Comparison of ENCODE assay signal across 30 mouse cellular contexts in genomic region chr1:172657266-172657665, GRCm38 (mm10). TPM values are rescaled to one million over a fixed set of nuclear protein-coding genes. Genes with fewer than 3 reads are reported as not detected.
A peak's percentile ranks its signal among the peaks of the same experiment; 100 is the strongest.
DNase-seq lines count a peak whose midpoint lies in the region; ATAC-seq and TF ChIP-seq lines count a peak whose summit lies in the region.
"Had no signal": no experiment of that assay in that cellular context is flagged by ENCODE, and none has a peak within 500 bp of the region (broad histone marks: within the 10 kb centered on the region; RNA-seq: fewer than 3 reads in every experiment).

No protein-coding gene starts in this region.

- TF ChIP-seq CTCF in CH12.LX (conservative IDR thresholded peaks at IDR 0.05 in 1 of 2, IDR thresholded peaks at IDR 0.05 in 1 of 2; ENCODE audit: low read depth in 2 of 2, low read length in 2 of 2), result no peak
- TF ChIP-seq CTCF in stomach, postnatal 0 days (IDR thresholded peaks at IDR 0.05; ENCODE audit: low read depth), result no peak

- 80% methylated on average over 3 of the region's 3 CpGs for WGBS in stomach, postnatal 0 days

- no peak overlapping the region for H3K9ac ChIP-seq in CH12.LX (ENCODE audit: insufficient read depth, low read depth)
- H3K9ac ChIP-seq in stomach, postnatal 0 days (ENCODE audit: low read length), result no peak overlapping the region
- H3K9ac ChIP-seq: embryonic facial prominence, embryonic 13.5 days; embryonic facial prominence, embryonic 15.5 days; forebrain, embryonic 12.5 days had no signal

- no peak for TF ChIP-seq RAD21 in CH12.LX (IDR thresholded peaks at IDR 0.05; ENCODE audit: low read depth, low read length)

- H3K4me2 ChIP-seq in CH12.LX (ENCODE audit: insufficient read depth, low read depth, poor library complexity, severe bottlenecking), result peak overlapping the region; percentile 55
- H3K4me2 ChIP-seq in stomach, postnatal 0 days (replicated peaks; ENCODE audit: low read depth), result no peak overlapping the region
- H3K4me2 ChIP-seq: embryonic facial prominence, embryonic 13.5 days; embryonic facial prominence, embryonic 15.5 days; forebrain, embryonic 12.5 days had no signal

- no peaks in the 10 kb centered on the region for H3K36me3 ChIP-seq in CH12.LX (replicated peaks in 1 of 2; ENCODE audit: control insufficient read depth in 1 of 2, insufficient read depth in 1 of 2, low read length in 1 of 2)
- no peaks in the 10 kb centered on the region for H3K36me3 ChIP-seq in stomach, postnatal 0 days (ENCODE audit: control insufficient read depth, insufficient read depth, low read length)
- H3K36me3 ChIP-seq: embryonic facial prominence, embryonic 13.5 days; embryonic facial prominence, embryonic 15.5 days; forebrain, embryonic 10.5 days; forebrain, embryonic 12.5 days had no signal

- ATAC-seq in stomach, postnatal 0 days (ENCODE audit: low FRiP score, low TSS enrichment), result no peak
- ATAC-seq in megakaryocyte, adult 5-6 weeks (ENCODE audit: poor library complexity, severe bottlenecking), result no peak
- ATAC-seq: forebrain, embryonic 14.5 days; forebrain, embryonic 16.5 days had no signal

- no peak overlapping the region for H3K4me3 ChIP-seq in CH12.LX (replicated peaks in 1 of 3; ENCODE audit: low read depth in 2 of 3, low read length in 2 of 3, poor library complexity in 1 of 3)
- no peak overlapping the region for H3K4me3 ChIP-seq in stomach, postnatal 0 days (ENCODE audit: low read depth, low read length)
- H3K4me3 ChIP-seq: embryonic facial prominence, embryonic 13.5 days; embryonic facial prominence, embryonic 15.5 days; erythroblast, embryonic 14.5 days; forebrain, embryonic 10.5 days; forebrain, embryonic 12.5 days had no signal

- intact Hi-C loops in left cerebral cortex, postnatal 10 days (cut with DNase I), result no loop called here

- DNase-seq in CH12.LX (ENCODE audit: extremely low read depth) (no peak), ES-CJ7 (ENCODE audit: low read depth, low spot score) (peak; percentile 71), ZHBTc4 (ENCODE audit: low read depth, low spot score) (peak; percentile 30)
- peak; percentile 1 for DNase-seq in stomach, postnatal 0 days (ENCODE audit: low spot score)
- DNase-seq in left cerebral cortex, postnatal 10 days (ENCODE audit: extremely low spot score in 1 of 2, low spot score in 2 of 2), result no peak
- no peak for DNase-seq in spleen, postnatal 10 days (ENCODE audit: low spot score in 2 of 2)
- DNase-seq: adrenal gland, adult 2 months; adrenal gland, postnatal 10 days; adrenal gland, postnatal 25 days; cerebellum, adult 11 months; cerebellum, adult 18-20 months; cerebellum, adult 8-10 months; cerebellum, adult 9-11 months; cerebellum, postnatal 14 days; cerebellum, postnatal 36 days; embryo, embryonic 11 days had no signal

- H3K79me2 ChIP-seq in CH12.LX (replicated peaks; ENCODE audit: control insufficient read depth, extremely low read depth, insufficient read depth, poor library complexity, severe bottlenecking), result no peaks in the 10 kb centered on the region

- H3K27me3 ChIP-seq in CH12.LX (replicated peaks), result no peaks in the 10 kb centered on the region
- no peaks in the 10 kb centered on the region for H3K27me3 ChIP-seq in stomach, postnatal 0 days (ENCODE audit: control insufficient read depth, insufficient read depth, low read length)
- H3K27me3 ChIP-seq: embryonic facial prominence, embryonic 13.5 days; embryonic facial prominence, embryonic 15.5 days; forebrain, embryonic 12.5 days had no signal

- TF ChIP-seq EP300 in CH12.LX (IDR thresholded peaks at IDR 0.05; ENCODE audit: low read length), result no peak
- no peak for TF ChIP-seq EP300 in stomach, postnatal 0 days (optimal IDR thresholded peaks at IDR 0.05)

- peaks cover 0 to 11% of the 10 kb centered on the region in 2 experiments; a peak in 3 of 4 replicates for H3K4me1 ChIP-seq in CH12.LX (ENCODE audit: control insufficient read depth in 1 of 2, insufficient read depth in 2 of 2)
- no peaks in the 10 kb centered on the region for H3K4me1 ChIP-seq in stomach, postnatal 0 days (replicated peaks; ENCODE audit: control insufficient read depth, insufficient read depth)
- H3K4me1 ChIP-seq: embryonic facial prominence, embryonic 13.5 days; embryonic facial prominence, embryonic 15.5 days; forebrain, embryonic 10.5 days; forebrain, embryonic 12.5 days had no signal

- H3K27ac ChIP-seq in CH12.LX (ENCODE audit: insufficient read depth, low read depth), result no peak overlapping the region
- H3K27ac ChIP-seq in stomach, postnatal 0 days (replicated peaks), result no peak overlapping the region
- H3K27ac ChIP-seq: embryonic facial prominence, embryonic 13.5 days; embryonic facial prominence, embryonic 15.5 days; forebrain, embryonic 10.5 days; forebrain, embryonic 12.5 days had no signal

- dilution Hi-C loops in CH12.LX (cut with MboI; ENCODE audit: extremely low pct_ligation_motif_present, extremely low pct_unique_long_range_greater_than_20kb, low sequenced_read_pairs), result no loop called here

- H3K9me3 ChIP-seq in CH12.LX (replicated peaks; ENCODE audit: low read length), result no peaks in the 10 kb centered on the region
- no peaks in the 10 kb centered on the region for H3K9me3 ChIP-seq in stomach, postnatal 0 days (ENCODE audit: control insufficient read depth, low read length)
- H3K9me3 ChIP-seq: embryonic facial prominence, embryonic 13.5 days; embryonic facial prominence, embryonic 15.5 days; forebrain, embryonic 10.5 days; forebrain, embryonic 12.5 days had no signal

- in situ Hi-C loops in CH12.LX (cut with MboI; ENCODE audit: low pct_ligation_motif_present, low pct_unique_long_range_greater_than_20kb, low sequenced_read_pairs), result no loop called here

- TF ChIP-seq POLR2A in CH12.LX (IDR thresholded peaks at IDR 0.05; ENCODE audit: low read depth, low read length), result no peak

TF ChIP-seq in CH12.LX, 34 proteins besides CTCF, POLR2A, EP300 and RAD21:
- TF ChIP-seq PAX5 (IDR thresholded peaks at IDR 0.05; ENCODE audit: low read length) (no peak), MAFK (IDR thresholded peaks at IDR 0.05; ENCODE audit: insufficient replicate concordance, low read length) (no peak), CHD1 (IDR thresholded peaks at IDR 0.05; ENCODE audit: low read depth, low read length) (no peak), ETS1 (conservative IDR thresholded peaks at IDR 0.05; ENCODE audit: low read depth, low read length) (no peak), USF2 (conservative IDR thresholded peaks at IDR 0.05; ENCODE audit: low read depth, low read length) (no peak), RCOR1 (conservative IDR thresholded peaks at IDR 0.05; ENCODE audit: low read depth, low read length) (no peak), NELFE (IDR thresholded peaks at IDR 0.05; ENCODE audit: low read depth, low read length) (no peak), UBTF (IDR thresholded peaks at IDR 0.05; ENCODE audit: low read depth, low read length) (no peak), TBP (conservative IDR thresholded peaks at IDR 0.05; ENCODE audit: low read depth, low read length) (no peak), GABPA (IDR thresholded peaks at IDR 0.05; ENCODE audit: insufficient replicate concordance, low read depth, low read length) (no peak), HCFC1 (IDR thresholded peaks at IDR 0.05; ENCODE audit: low read depth, low read length) (no peak), MYC (IDR thresholded peaks at IDR 0.05; ENCODE audit: low read depth, low read length) (no peak), IRF4 (IDR thresholded peaks at IDR 0.05; ENCODE audit: low read depth, low read length) (no peak), KAT2A (IDR thresholded peaks at IDR 0.05; ENCODE audit: insufficient replicate concordance, low read length) (no peak), BHLHE40 (IDR thresholded peaks at IDR 0.05; ENCODE audit: low read depth, low read length) (no peak), SMC3 (IDR thresholded peaks at IDR 0.05; ENCODE audit: low read depth, low read length) (no peak), ZC3H11A (IDR thresholded peaks at IDR 0.05; ENCODE audit: low read depth, low read length) (no peak), ZMIZ1 (IDR thresholded peaks at IDR 0.05; ENCODE audit: low read depth, low read length) (no peak), MXI1 (IDR thresholded peaks at IDR 0.05; ENCODE audit: low read depth, low read length) (no peak)

RNA-seq across cellular contexts. Expression of gene Dusp23, which starts 24.5 kb away (rescaled TPM):
- total RNA-seq in CH12.LX (2012; rRNA removed) (0.25 and 0.30 TPM in 2 replicates), CH12.LX (2014; rRNA removed) (0.66 and 0.85 TPM in 2 replicates)
- polyA plus RNA-seq in CH12.LX (2012; ENCODE audit: insufficient read length, low read depth), result 1.4 and 1.7 TPM in 2 replicates
- polyA plus RNA-seq in stomach, postnatal 0 days (2015; fragmentation: Nextera tagmentation; extraction: Ambion mirVana), result 15.5 and 17.1 TPM in 2 replicates
- 8.6 and 11.1 TPM in 2 replicates for total RNA-seq in megakaryocyte, adult 5-6 weeks (2015)
- 0.37 and 1.3 TPM in 2 replicates for total RNA-seq in megakaryocyte, adult 5-6 weeks (2017)
- 1 to 10 TPM; 7.7 to 8.2 TPM for total RNA-seq in left cerebral cortex, postnatal 10 days (2021)
- polyA plus RNA-seq: erythroblast, embryonic 14.5 days had no signal

RNA-seq across cellular contexts. Expression of gene Crp, which starts 40.6 kb away (rescaled TPM):
- total RNA-seq in CH12.LX (2012; rRNA removed), result not detected in 2 replicates
- total RNA-seq in CH12.LX (2014; rRNA removed), result not detected in 2 replicates
- not detected in 2 replicates for polyA plus RNA-seq in CH12.LX (2012; ENCODE audit: insufficient read length, low read depth)
- 0.28 and 0.74 TPM in 2 replicates for polyA plus RNA-seq in stomach, postnatal 0 days (2015; fragmentation: Nextera tagmentation; extraction: Ambion mirVana)
- not detected in 2 replicates for total RNA-seq in megakaryocyte, adult 5-6 weeks (2015)
- not detected in 2 replicates for total RNA-seq in megakaryocyte, adult 5-6 weeks (2017)
- total RNA-seq in left cerebral cortex, postnatal 10 days (2021), result not detected
- total RNA-seq: adrenal gland, postnatal 25 days; common myeloid progenitor, adult 5-6 weeks; ES-E14; MEL had no signal
- polyA plus RNA-seq: adrenal gland, adult 2 months; C2C12; embryonic facial prominence, embryonic 11.5 days; embryonic facial prominence, embryonic 13.5 days; embryonic facial prominence, embryonic 15.5 days; erythroblast, embryonic 14.5 days; forebrain, embryonic 10.5 days; forebrain, embryonic 12.5 days; forebrain, embryonic 16.5 days had no signal

RNA-seq across cellular contexts. Expression of gene Fcrl6, which starts 54.9 kb away (rescaled TPM):
- total RNA-seq in CH12.LX (2012; rRNA removed) (not detected in 2 replicates), CH12.LX (2014; rRNA removed) (not detected in 2 replicates)
- not detected in 2 replicates for polyA plus RNA-seq in CH12.LX (2012; ENCODE audit: insufficient read length, low read depth)
- not detected in 2 replicates for polyA plus RNA-seq in stomach, postnatal 0 days (2015; fragmentation: Nextera tagmentation; extraction: Ambion mirVana)
- total RNA-seq in megakaryocyte, adult 5-6 weeks (2015), result not detected in 2 replicates
- total RNA-seq in megakaryocyte, adult 5-6 weeks (2017), result not detected in 2 replicates
- not detected for total RNA-seq in left cerebral cortex, postnatal 10 days (2021)
- total RNA-seq: adrenal gland, adult 2 months; adrenal gland, postnatal 10 days; adrenal gland, postnatal 25 days; adrenal gland, postnatal 4 days; common myeloid progenitor, adult 5-6 weeks; ES-E14; MEL had no signal
- polyA plus RNA-seq: adrenal gland, adult 2 months; C2C12; erythroblast, embryonic 14.5 days; forebrain, embryonic 14.5 days; forebrain, embryonic 16.5 days had no signal

Comparison
In these comparisons a context has a peak if more than half of its experiments do, and no peak if none do; other contexts are left out.
1. DNase-seq: peak in ES-CJ7 (single experiment), ZHBTc4 (single experiment) and stomach, postnatal 0 days (single experiment); none in CH12.LX (single experiment), left cerebral cortex, postnatal 10 days (0 of 2) and spleen, postnatal 10 days (0 of 2).